Mouse (Mus musculus) heart, postnatal 0 days (tissue): Measurements from ENCODE around the gene Gab1.

Experiments
- CTCF ChIP-seq: IDR thresholded peaks from 2 replicates; pipeline ENCODE4 v1.5.1; 2016; ENCODE audit warnings: antibody characterized with exemption, control low read depth, low read depth
- EP300 ChIP-seq: IDR thresholded peaks from 2 replicates; pipeline ENCODE4 v1.6.1; 2016; ENCODE audit warnings: antibody characterized with exemption, low read depth

- TF ChIP-seq CTCF (no peak), EP300 (no peak)
These were observed 22.0 kb upstream of the Gab1 start for GRCm38 (mm10) chr8:80902354-80902753.
